15 mouse cellular contexts compared by ENCODE assay signal in genomic region chr12:117636969-117637368, GRCm38 (mm10).
A peak's percentile ranks its signal among the peaks of the same experiment; 100 is the strongest.
DNase-seq lines count a peak whose midpoint lies in the region; ATAC-seq lines count a peak whose summit lies in the region.
"Had no signal": no experiment of that assay in that cellular context is flagged by ENCODE, and none has a peak within 500 bp of the region (broad histone marks: within the 10 kb centered on the region; RNA-seq: fewer than 3 reads in every experiment).

No protein-coding gene starts in this region.

- peaks cover 2% of the 10 kb centered on the region; the same call in 1 of the 2 replicates for H3K4me1 ChIP-seq in forebrain, embryonic 16.5 days (replicated peaks; ENCODE audit: control insufficient read depth, insufficient read depth, low read length)
- peaks cover 10% of the 10 kb centered on the region; the same call in 1 of the 2 replicates for H3K4me1 ChIP-seq in forebrain, embryonic 10.5 days
- peaks cover 7% of the 10 kb centered on the region; the same call in 1 of the 2 replicates for H3K4me1 ChIP-seq in neural tube, embryonic 12.5 days
- H3K4me1 ChIP-seq in neural tube, embryonic 15.5 days = peaks cover 4% of the 10 kb centered on the region; the same call in 1 of the 2 replicates

- peak; percentile 72 for ATAC-seq in forebrain, embryonic 16.5 days
- ATAC-seq in neural tube, embryonic 12.5 days (ENCODE audit: low FRiP score, low read depth) = peak; percentile 30; the same call in 1 of the 2 replicates
- ATAC-seq in neural tube, embryonic 15.5 days (ENCODE audit: low FRiP score) = no peak
- ATAC-seq: activated CD4-positive, CD25-positive, alpha-beta regulatory T cell, adult 4 months; intestine, postnatal 0 days had no signal

- DNase-seq in forebrain, embryonic 10.5 days (ENCODE audit: extremely low spot score, low spot score) = no peak
- peak; percentile 63 for DNase-seq in layer of hippocampus, adult 9-11 months
- no peak for DNase-seq in layer of hippocampus, adult 9-10 months (ENCODE audit: low spot score)
- DNase-seq in right cerebral cortex, postnatal 10 days (ENCODE audit: low spot score in 2 of 2) = peak; percentile 50 to 56
- no peak for DNase-seq in MN1 (ENCODE audit: low spot score)
- DNase-seq: cerebellum, postnatal 25 days; heart, adult 18-20 months; heart, postnatal 14 days; lung, postnatal 10 days; thymus, postnatal 36 days had no signal

- H3K36me3 ChIP-seq in forebrain, embryonic 16.5 days (ENCODE audit: control insufficient read depth, insufficient read depth) = no peaks in the 10 kb centered on the region
- no peaks in the 10 kb centered on the region for H3K36me3 ChIP-seq in forebrain, embryonic 10.5 days (replicated peaks)
- no peaks in the 10 kb centered on the region for H3K36me3 ChIP-seq in neural tube, embryonic 12.5 days
- no peaks in the 10 kb centered on the region for H3K36me3 ChIP-seq in neural tube, embryonic 15.5 days

- no peak overlapping the region; the same call in 1 of the 2 replicates for H3K27ac ChIP-seq in forebrain, embryonic 16.5 days (ENCODE audit: low read length)
- no peak overlapping the region for H3K27ac ChIP-seq in forebrain, embryonic 10.5 days
- H3K27ac ChIP-seq in neural tube, embryonic 12.5 days = no peak overlapping the region
- no peak overlapping the region for H3K27ac ChIP-seq in neural tube, embryonic 15.5 days (replicated peaks)

- no peak overlapping the region for H3K9ac ChIP-seq in forebrain, embryonic 16.5 days (replicated peaks; ENCODE audit: low read depth, low read length)
- H3K9ac ChIP-seq in neural tube, embryonic 12.5 days = no peak overlapping the region
- H3K9ac ChIP-seq in neural tube, embryonic 15.5 days (replicated peaks) = no peak overlapping the region

- no peak overlapping the region for H3K4me3 ChIP-seq in forebrain, embryonic 16.5 days (replicated peaks; ENCODE audit: low read length)
- no peak overlapping the region for H3K4me3 ChIP-seq in forebrain, embryonic 10.5 days
- no peak overlapping the region for H3K4me3 ChIP-seq in neural tube, embryonic 12.5 days
- H3K4me3 ChIP-seq in neural tube, embryonic 15.5 days (replicated peaks) = no peak overlapping the region

- H3K27me3 ChIP-seq in forebrain, embryonic 16.5 days (replicated peaks; ENCODE audit: control insufficient read depth, insufficient read depth, low read length) = no peaks in the 10 kb centered on the region
- no peaks in the 10 kb centered on the region for H3K27me3 ChIP-seq in forebrain, embryonic 10.5 days (ENCODE audit: poor library complexity, severe bottlenecking)
- H3K27me3 ChIP-seq in neural tube, embryonic 12.5 days (replicated peaks) = no peaks in the 10 kb centered on the region
- no peaks in the 10 kb centered on the region for H3K27me3 ChIP-seq in neural tube, embryonic 15.5 days (replicated peaks)

- no peak overlapping the region for H3K4me2 ChIP-seq in forebrain, embryonic 16.5 days (ENCODE audit: low read length)
- H3K4me2 ChIP-seq in neural tube, embryonic 12.5 days (replicated peaks) = no peak overlapping the region
- no peak overlapping the region for H3K4me2 ChIP-seq in neural tube, embryonic 15.5 days

- WGBS in forebrain, embryonic 16.5 days = 55% methylated on average over 6 of the region's 6 CpGs
- WGBS in forebrain, embryonic 10.5 days = 79% methylated on average over 6 of the region's 6 CpGs
- 75% methylated on average over 6 of the region's 6 CpGs for WGBS in neural tube, embryonic 12.5 days
- WGBS in neural tube, embryonic 15.5 days = 55% methylated on average over 6 of the region's 6 CpGs

- H3K9me3 ChIP-seq in forebrain, embryonic 16.5 days (ENCODE audit: control insufficient read depth, low read length) = no peaks in the 10 kb centered on the region
- H3K9me3 ChIP-seq in forebrain, embryonic 10.5 days = no peaks in the 10 kb centered on the region
- no peaks in the 10 kb centered on the region for H3K9me3 ChIP-seq in neural tube, embryonic 12.5 days
- H3K9me3 ChIP-seq in neural tube, embryonic 15.5 days (replicated peaks) = no peaks in the 10 kb centered on the region

Comparison
In these comparisons a context has a peak if more than half of its experiments do, and no peak if none do; other contexts are left out.
1. DNase-seq: peak in layer of hippocampus, adult 9-11 months (single experiment) and right cerebral cortex, postnatal 10 days (2 of 2); none in forebrain, embryonic 10.5 days (single experiment), layer of hippocampus, adult 9-10 months (single experiment) and MN1 (single experiment).